Mouse (Mus musculus): ENCODE data around the gene Gnai3.

Gene Gnai3

GRCm38 (mm10) chr3:108105281-108105680 lies 40.7 kb downstream of the Gnai3 start:
- DNase-seq, result no peak

- DNase-seq, result no peak
Measured at GRCm38 (mm10) chr3:108102075-108102474, 43.9 kb downstream of the Gnai3 start.

- no peak for DNase-seq
Measured at GRCm38 (mm10) chr3:108101594-108101993, 44.4 kb downstream of the Gnai3 start.

GRCm38 (mm10) chr3:108098316-108098715 lies 47.6 kb downstream of the Gnai3 start:
- DNase-seq, result no peak

GRCm38 (mm10) chr3:108097656-108098055 lies 48.3 kb downstream of the Gnai3 start:
- no peak for DNase-seq

GRCm38 (mm10) chr3:108096726-108097125 lies 49.2 kb downstream of the Gnai3 start:
- DNase-seq, result no peak

- DNase-seq, result no peak
Measured at GRCm38 (mm10) chr3:108096226-108096625, 49.7 kb downstream of the Gnai3 start.

- no peak for DNase-seq
Measured at GRCm38 (mm10) chr3:108094976-108095760, 50.8 kb downstream of the Gnai3 start.

GRCm38 (mm10) chr3:108094146-108094545 lies 51.8 kb downstream of the Gnai3 start:
- no peak for DNase-seq

GRCm38 (mm10) chr3:108093306-108093705 lies 52.6 kb downstream of the Gnai3 start:
- no peak for DNase-seq

GRCm38 (mm10) chr3:108092536-108093115 lies 53.3 kb downstream of the Gnai3 start, which contains the start of gene Gnat2:
TSS of gene Gnat2 (plus strand) at chr3:108092789.
- DNase-seq, result no peak

GRCm38 (mm10) chr3:108092030-108092429 lies 53.9 kb downstream of the Gnai3 start:
- DNase-seq, result no peak

- DNase-seq, result no peak
Measured at GRCm38 (mm10) chr3:108090561-108090960, 55.4 kb downstream of the Gnai3 start.

- no peak for DNase-seq
Measured at GRCm38 (mm10) chr3:108089916-108090315, 56.0 kb downstream of the Gnai3 start.

GRCm38 (mm10) chr3:108088842-108089380 lies 57.0 kb downstream of the Gnai3 start:
- DNase-seq, result no peak

- DNase-seq, result peak in 1 of 2 experiments; percentile 23
Measured at GRCm38 (mm10) chr3:108087329-108087728, 58.6 kb downstream of the Gnai3 start.

- peak; percentile 91 to 93 for DNase-seq
Measured at GRCm38 (mm10) chr3:108086470-108086979, 59.4 kb downstream of the Gnai3 start, which contains the start of gene Ampd2. TSS of gene Ampd2 (minus strand) at chr3:108086651.

- peak; percentile 88 to 93 for DNase-seq
Measured at GRCm38 (mm10) chr3:108085721-108086469, 60.1 kb downstream of the Gnai3 start.

GRCm38 (mm10) chr3:108085281-108085720 lies 60.6 kb downstream of the Gnai3 start:
- DNase-seq, result peak; percentile 98

GRCm38 (mm10) chr3:108084767-108085270 lies 61.1 kb downstream of the Gnai3 start:
- no peak for DNase-seq

- DNase-seq, result peak; percentile 38 to 44
Measured at GRCm38 (mm10) chr3:108083904-108084407, 62.0 kb downstream of the Gnai3 start.

- DNase-seq, result peak in 1 of 2 experiments; percentile 18
Measured at GRCm38 (mm10) chr3:108083161-108083560, 62.8 kb downstream of the Gnai3 start.

Data from kidney, postnatal 25 days (tissue).